Mouse (Mus musculus): ENCODE data around the gene Dlk1.
"Not testable (repeated sequence)": the region's sequence is repeated elsewhere in the genome, so short reads cannot be mapped to it uniquely, and the experiment has no call there.

The Dlk1 gene

GRCm38 (mm10) chr12:109439974-109440373 lies 12.6 kb upstream of the Dlk1 start:
- in situ Hi-C loops (cut with MboI, MseI) = no loop called here

DNA sequence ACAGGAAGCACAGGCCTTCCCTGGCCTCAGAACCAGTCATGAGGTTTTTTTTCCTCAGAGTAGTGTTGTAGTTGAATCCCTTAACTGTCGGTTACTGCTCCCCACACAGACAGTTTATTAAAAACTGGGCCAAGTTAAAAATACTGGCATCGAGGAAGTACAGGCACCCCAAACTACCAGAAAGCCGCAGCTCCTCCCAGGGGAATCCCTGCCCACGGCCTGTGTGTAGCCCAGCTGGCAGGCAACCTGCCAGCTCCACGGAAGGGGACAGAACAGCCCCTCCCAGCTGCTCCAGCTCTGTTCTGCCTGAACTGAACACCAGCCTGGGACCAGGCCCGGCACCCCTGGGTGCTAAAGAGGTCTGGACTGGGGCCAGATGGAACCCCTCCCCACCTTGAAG lies 11.3 kb upstream of the Dlk1 start:
- in situ Hi-C loops (cut with MboI, MseI) = no loop called here

- in situ Hi-C loops (cut with MboI, MseI) = no loop called here
Measured at GRCm38 (mm10) chr12:109442115-109442514, 10.5 kb upstream of the Dlk1 start.

GRCm38 (mm10) chr12:109443276-109443675 lies 9.3 kb upstream of the Dlk1 start:
- in situ Hi-C loops (cut with MboI, MseI) = no loop called here

DNA sequence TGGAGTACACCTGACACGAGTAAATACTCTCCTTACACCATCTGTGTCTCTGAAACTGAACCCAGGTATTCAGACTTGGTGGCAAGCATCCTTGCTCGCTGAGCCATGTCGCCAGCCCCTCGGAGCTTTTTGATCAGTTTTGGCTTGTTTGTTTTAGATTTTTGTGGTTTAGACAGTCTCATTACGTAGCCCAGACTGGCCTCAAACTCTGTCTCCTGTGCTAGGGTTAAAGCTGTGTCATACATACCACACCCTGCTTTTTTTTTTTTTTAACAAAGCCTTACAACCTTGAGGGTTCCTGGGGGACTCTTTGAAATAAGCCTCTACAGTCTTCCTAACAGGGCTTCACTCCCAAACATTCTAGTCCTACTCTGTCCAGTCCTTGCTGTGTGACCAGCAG lies 7.6 kb upstream of the Dlk1 start:
- in situ Hi-C loops (cut with MboI, MseI) = no loop called here

DNA sequence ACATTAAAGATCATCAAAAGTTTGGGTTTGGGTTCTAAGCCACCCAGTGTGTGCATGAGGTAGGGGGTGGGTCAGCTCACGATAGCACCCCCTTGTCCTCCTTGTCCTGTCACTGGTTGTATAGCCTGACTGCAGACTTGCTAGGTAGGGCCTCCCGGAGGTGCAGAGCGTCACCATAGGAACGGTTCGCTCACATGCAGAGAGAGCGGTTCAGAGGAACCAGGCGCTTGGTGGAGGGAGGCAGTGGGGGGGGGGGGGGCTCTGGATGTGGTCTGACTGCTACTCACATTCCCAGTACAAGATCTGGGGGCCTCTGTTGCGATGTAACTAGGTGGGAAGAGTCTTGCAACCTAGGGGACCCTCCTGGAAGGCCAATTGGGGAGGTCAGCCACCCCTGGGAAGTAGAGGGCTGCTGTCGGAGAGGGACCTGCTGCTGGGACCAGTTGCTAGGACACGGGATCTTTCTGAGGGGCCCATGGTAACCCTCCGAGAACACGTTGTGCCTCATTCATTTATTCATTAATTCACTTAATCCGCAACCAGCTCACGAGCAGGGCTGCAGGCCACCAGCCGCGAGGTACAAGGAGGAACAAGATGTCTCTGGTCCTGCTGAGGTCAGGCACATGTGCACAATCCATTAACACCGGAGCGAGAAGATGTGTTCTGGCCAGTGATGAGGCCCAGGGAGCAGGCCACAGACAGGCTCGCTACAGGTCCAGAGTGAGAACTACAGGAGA lies 7.0 kb upstream of the Dlk1 start:
- in situ Hi-C loops (cut with MboI, MseI) = no loop called here

DNA sequence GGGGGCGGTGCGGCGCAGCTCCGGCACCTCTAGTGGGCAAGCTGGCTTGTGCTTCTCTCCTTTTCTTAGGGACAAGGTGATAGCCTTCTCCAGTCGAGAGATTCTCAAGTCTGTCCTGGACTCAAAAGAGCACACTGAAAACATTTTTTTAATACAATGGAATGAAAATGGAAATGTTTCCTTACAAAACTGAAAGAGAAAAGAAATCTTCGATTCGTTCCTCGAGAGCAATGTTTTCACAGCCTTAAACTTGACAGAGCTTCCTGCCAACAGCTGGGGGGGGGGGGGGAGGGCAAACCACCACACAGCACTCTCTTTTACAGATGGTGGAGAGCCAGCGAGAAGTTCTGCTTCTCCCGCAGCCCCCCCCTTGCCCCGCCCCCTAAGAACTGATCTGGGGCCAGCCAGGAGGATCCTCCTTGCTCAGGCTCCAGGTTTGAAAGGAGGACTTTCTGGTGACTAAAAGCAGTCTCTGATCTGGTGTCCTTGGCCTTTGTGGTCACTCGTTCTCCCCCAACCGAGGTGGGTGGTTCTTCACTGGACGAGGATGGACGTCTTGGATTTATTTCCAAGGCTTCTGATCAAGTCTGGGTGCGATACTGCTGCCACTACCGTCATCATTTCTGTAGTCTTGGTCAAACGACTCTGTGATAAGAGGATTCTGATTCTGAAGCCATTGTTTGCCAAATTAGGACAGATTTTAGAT lies 6.2 kb upstream of the Dlk1 start:
- in situ Hi-C loops (cut with MboI, MseI) = no loop called here

- in situ Hi-C loops (cut with MboI, MseI) = no loop called here
Measured at GRCm38 (mm10) chr12:109449421-109450411, 2.9 kb upstream of the Dlk1 start.

DNA sequence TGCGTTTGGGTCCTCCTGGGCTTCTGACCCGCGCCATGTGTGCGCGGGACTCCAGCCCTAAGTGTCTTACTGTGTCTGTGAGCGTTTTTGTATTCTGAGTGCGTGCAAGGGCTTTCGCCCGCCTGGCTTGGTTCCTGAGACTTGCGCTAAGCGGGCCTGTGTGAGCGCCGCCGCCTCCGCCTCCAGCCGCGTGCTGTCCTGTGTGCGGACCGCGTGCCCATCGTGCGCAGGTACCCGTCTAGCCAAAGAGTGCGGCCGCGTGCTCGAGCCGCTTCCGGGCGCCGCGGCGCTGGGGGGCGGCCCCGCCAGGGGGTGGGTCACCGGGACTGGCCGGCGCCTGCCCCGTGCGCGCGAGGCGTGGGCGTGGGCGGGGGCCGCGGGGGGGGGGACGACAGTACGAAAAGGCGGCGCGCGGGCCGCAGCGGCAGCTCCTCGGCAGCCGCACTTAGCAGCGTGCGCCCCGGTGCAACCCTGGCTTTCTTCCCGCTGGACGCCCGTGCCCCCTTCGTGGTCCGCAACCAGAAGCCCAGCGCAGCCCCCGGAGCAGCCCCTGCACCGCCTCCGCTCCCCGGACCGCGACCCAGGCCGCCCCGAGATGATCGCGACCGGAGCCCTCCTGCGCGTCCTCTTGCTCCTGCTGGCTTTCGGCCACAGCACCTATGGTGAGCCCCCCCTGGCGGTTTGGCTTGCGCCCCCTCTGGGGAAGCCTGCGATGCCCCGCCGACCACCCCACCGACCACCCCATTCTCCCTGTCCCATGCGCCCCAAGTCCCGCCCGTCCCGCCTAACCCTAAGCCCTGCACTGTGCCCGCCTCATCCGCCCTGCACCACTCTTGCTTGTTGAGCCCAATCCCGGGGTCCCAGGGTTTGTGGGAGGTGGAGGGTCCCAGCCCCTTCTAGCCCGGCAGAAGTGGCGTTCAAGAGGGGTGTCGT lies 708 bp downstream of the Dlk1 start:
- in situ Hi-C loops (cut with MboI, MseI) = no loop called here

GRCm38 (mm10) chr12:109454137-109454536 lies 1.5 kb downstream of the Dlk1 start:
- in situ Hi-C loops (cut with MboI, MseI) = no loop called here

- in situ Hi-C loops (cut with MboI, MseI) = no loop called here
Measured at GRCm38 (mm10) chr12:109456531-109457202, 4.0 kb downstream of the Dlk1 start.

DNA sequence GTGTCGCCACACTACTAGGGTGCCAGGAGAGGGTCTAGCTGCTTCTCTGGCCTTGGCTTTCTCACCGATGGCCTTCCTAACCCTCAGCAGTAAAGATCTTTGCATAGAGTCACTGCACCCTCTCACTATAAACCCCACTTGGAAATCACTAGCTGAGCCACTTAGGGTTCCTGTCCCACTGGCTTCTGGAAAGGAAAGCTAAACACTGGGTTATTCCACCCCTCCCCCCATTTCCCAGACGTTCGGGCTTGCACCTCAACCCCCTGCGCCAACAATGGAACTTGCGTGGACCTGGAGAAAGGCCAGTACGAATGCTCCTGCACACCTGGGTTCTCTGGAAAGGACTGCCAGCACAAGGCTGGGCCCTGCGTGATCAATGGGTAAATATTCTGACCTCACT lies 5.2 kb downstream of the Dlk1 start:
- in situ Hi-C loops (cut with MboI, MseI) = no loop called here

DNA sequence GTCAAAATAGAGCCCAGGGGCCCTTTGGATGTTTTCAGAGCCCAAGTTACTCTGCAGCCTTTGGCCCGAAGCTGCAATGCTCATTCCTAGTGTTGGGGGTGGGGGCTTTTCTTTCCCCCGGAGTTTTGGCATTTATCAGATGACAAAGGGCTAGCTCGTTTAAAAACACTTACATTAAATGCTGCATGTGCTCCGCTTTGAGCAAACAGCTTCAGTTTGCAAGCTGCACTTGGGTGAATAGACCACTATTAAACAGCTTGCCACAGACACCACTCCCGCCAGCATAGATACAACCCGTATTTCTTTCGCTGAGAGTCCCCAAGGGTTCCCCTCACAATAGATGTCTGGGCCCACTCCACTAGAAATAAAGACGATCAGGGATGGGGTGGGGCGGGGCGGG lies 6.3 kb downstream of the Dlk1 start:
- in situ Hi-C loops (cut with MboI, MseI) = no loop called here

DNA sequence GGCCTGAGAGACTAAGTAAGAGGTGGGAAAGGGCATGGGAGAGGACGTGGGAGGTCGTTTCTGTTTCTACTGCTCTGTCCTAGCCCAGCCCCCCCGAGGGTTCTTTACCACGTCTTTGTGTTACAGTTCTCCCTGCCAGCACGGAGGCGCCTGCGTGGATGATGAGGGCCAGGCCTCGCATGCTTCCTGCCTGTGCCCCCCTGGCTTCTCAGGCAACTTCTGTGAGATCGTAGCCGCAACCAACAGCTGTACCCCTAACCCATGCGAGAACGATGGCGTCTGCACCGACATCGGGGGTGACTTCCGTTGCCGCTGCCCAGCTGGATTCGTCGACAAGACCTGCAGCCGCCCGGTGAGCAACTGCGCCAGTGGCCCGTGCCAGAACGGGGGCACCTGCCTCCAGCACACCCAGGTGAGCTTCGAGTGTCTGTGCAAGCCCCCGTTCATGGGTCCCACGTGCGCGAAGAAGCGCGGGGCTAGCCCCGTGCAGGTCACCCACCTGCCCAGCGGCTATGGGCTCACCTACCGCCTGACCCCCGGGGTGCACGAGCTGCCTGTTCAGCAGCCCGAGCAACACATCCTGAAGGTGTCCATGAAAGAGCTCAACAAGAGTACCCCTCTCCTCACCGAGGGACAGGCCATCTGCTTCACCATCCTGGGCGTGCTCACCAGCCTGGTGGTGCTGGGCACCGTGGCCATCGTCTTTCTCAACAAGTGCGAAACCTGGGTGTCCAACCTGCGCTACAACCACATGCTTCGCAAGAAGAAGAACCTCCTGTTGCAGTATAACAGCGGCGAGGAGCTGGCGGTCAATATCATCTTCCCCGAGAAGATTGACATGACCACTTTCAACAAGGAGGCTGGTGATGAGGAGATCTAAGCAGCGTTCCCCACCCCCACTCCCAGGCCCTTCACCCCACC lies 7.1 kb downstream of the Dlk1 start:
- in situ Hi-C loops (cut with MboI, MseI) = no loop called here

GRCm38 (mm10) chr12:109462594-109462993 lies 10.0 kb downstream of the Dlk1 start:
- in situ Hi-C loops (cut with MboI, MseI) = no loop called here

- in situ Hi-C loops (cut with MboI, MseI) = not testable (repeated sequence)
Measured at GRCm38 (mm10) chr12:109467417-109467816, 14.8 kb downstream of the Dlk1 start.

DNA sequence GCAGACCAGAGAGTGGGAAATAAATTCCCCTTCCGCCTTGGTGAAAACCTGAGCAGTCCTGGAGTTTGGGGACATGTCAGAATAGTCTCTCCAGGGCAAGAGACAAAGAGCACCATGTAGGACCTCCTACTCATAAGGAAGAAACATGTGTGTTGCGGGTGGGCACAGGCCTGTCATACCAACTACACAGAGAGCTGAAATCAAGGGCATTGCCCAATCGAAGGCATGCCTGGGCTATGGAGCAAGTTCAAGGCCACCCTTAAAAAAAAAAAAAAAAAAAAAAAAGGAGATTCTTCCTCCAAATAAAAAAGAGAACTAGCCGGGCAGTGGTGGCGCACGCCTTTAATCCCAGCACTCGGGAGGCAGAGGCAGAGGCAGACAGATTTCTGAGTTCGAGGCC lies 17.2 kb downstream of the Dlk1 start:
- in situ Hi-C loops (cut with MboI, MseI) = no loop called here

DNA sequence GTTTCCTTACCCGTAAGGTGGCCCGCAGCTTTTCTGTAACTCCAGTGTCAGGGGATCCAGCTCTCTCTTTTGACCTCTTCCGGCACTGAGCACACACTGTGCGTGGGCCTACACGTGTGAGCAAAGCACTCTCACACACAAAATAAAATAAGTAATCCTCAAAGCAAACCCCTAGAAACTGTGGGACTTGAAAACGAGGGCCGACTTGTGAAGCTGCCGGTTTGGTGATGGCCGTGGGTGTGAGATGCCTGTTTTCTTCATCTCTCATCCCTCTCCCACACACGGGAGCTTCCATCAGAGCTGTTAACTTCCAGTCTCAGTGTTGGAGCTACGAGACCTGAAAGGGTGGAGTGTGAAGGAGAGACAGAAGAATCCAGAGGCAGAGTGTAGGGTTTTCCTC lies 20.0 kb downstream of the Dlk1 start:
- in situ Hi-C loops (cut with MboI, MseI) = no loop called here

DNA sequence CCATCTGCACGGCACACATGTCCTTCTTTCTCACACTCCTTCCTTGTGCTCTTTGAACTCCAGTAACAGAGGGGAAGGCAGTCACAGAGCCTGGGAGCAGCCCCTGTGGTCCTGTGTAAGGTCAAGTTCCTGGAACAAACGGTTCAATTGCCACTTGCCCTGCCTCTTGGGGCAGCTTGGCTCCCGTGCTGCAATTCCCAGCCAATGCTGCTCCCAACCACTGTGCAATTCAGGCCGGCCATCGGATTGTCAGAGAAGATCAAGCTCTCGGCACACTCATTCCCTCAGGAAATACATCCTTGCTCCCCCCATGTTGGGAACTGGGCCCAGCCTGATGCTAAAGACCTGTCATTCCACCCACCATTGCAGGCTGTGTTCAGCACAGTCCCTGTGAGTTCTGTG lies 21.0 kb downstream of the Dlk1 start:
- in situ Hi-C loops (cut with MboI, MseI) = no loop called here

Data from T-helper 2 cell (primary cell).